Mouse (Mus musculus): ENCODE measurements at regions not wholly inside any gene's neighbourhood (a gene's known extent, or its start where the extent isn't known, plus 50 kb on each side); places are given as distances from the start of the nearest gene placed in this dataset.

DNA sequence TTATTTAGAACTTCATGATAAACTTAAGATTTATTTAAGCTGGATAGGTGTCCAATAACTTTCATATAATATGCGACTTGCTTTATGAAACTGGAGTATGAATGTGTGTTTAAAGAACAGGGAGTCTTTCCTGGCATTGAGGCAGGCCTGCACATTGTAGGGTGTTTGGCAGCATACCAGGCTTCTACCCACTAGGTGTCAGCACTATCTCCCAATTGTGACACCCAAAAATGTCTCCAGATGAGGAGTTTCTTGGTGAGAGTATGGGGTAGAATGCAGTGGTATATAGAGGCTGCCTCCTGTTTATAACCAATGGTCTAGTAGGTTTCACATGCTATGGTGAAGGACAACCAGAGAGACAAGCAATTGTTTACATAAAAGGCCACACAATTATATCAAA is 311.9 kb downstream of the Gpat3 start:
- WGBS, result 53% methylated on average over 1 of the region's 1 CpGs
- H3K4me2 ChIP-seq (ENCODE audit: low read depth, low read length), result no peak overlapping the region
- ATAC-seq (replicated peaks; ENCODE audit: extremely low read depth, insufficient read depth, low FRiP score), result no peak

DNA sequence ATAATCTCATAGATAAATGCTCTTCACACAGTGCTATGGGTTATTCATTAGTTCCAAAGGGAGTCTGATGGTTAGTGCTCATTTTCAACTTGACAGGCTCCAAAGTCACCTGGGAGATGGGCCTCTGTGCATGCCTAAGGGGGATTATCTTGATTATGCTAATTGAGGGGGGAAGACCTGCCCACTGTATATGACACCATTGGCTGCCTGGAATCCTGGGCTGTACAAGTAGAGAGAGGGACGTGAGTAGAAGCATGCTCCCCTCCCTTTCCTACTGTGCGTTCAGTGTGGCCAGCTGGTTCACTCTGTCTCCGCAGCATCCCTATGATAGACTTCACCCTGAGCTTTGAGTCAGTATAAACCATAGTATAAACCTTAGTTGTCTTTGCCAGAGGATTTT is 300.8 kb downstream of the Gpat3 start:
- H3K27ac ChIP-seq (ENCODE audit: low read length), result no peak overlapping the region
- WGBS, result 65% methylated on average over 3 of the region's 3 CpGs
- H3K4me2 ChIP-seq (ENCODE audit: low read depth, low read length), result no peak overlapping the region
- no peak for ATAC-seq (replicated peaks; ENCODE audit: extremely low read depth, insufficient read depth, low FRiP score)
- H3K4me1 ChIP-seq (ENCODE audit: control insufficient read depth, insufficient read depth, low read length), result no peaks in the 10 kb centered on the region
- no peaks in the 10 kb centered on the region for H3K27me3 ChIP-seq (ENCODE audit: control insufficient read depth, insufficient read depth, low read length)
- no peaks in the 10 kb centered on the region for H3K36me3 ChIP-seq (ENCODE audit: control insufficient read depth, insufficient read depth)
- H3K9ac ChIP-seq (ENCODE audit: low read length), result no peak overlapping the region
- H3K9me3 ChIP-seq (replicated peaks; ENCODE audit: control insufficient read depth, low read length), result no peaks in the 10 kb centered on the region
- H3K4me3 ChIP-seq (ENCODE audit: low read length), result no peak overlapping the region

More for the DNA sequence above, 311.9 kb downstream of the Gpat3 start:
- Histone ChIP-seq H3K9me3 (replicated peaks; ENCODE audit: control insufficient read depth, low read length) (no peaks in the 10 kb centered on the region), H3K36me3 (ENCODE audit: control insufficient read depth, insufficient read depth) (no peaks in the 10 kb centered on the region), H3K4me1 (ENCODE audit: control insufficient read depth, insufficient read depth, low read length) (no peaks in the 10 kb centered on the region), H3K9ac (ENCODE audit: low read length) (no peak overlapping the region), H3K4me3 (ENCODE audit: low read length) (no peak overlapping the region), H3K27ac (ENCODE audit: low read length) (no peak overlapping the region), H3K27me3 (ENCODE audit: control insufficient read depth, insufficient read depth, low read length) (no peaks in the 10 kb centered on the region)

GRCm38 (mm10) chr5:101124941-101125453 is 279.5 kb downstream of the Gpat3 start:
- no peaks in the 10 kb centered on the region for H3K27me3 ChIP-seq (ENCODE audit: control insufficient read depth, insufficient read depth, low read length)
- no peak overlapping the region for H3K4me3 ChIP-seq (ENCODE audit: low read length)
- H3K4me2 ChIP-seq (ENCODE audit: low read depth, low read length), result no peak overlapping the region
- WGBS, result 77% methylated on average over 5 of the region's 5 CpGs
- no peak overlapping the region for H3K27ac ChIP-seq (ENCODE audit: low read length)
- ATAC-seq (replicated peaks; ENCODE audit: extremely low read depth, insufficient read depth, low FRiP score), result no peak
- no peaks in the 10 kb centered on the region for H3K9me3 ChIP-seq (replicated peaks; ENCODE audit: control insufficient read depth, low read length)
- H3K4me1 ChIP-seq (ENCODE audit: control insufficient read depth, insufficient read depth, low read length), result peaks cover 8% of the 10 kb centered on the region
- no peaks in the 10 kb centered on the region for H3K36me3 ChIP-seq (ENCODE audit: control insufficient read depth, insufficient read depth)
- no peak overlapping the region for H3K9ac ChIP-seq (ENCODE audit: low read length)

GRCm38 (mm10) chr5:101122914-101123313 is 277.4 kb downstream of the Gpat3 start:
- Histone ChIP-seq H3K27me3 (ENCODE audit: control insufficient read depth, insufficient read depth, low read length) (no peaks in the 10 kb centered on the region), H3K9ac (ENCODE audit: low read length) (no peak overlapping the region), H3K4me2 (ENCODE audit: low read depth, low read length) (no peak overlapping the region), H3K36me3 (ENCODE audit: control insufficient read depth, insufficient read depth) (no peaks in the 10 kb centered on the region), H3K4me3 (ENCODE audit: low read length) (no peak overlapping the region), H3K4me1 (ENCODE audit: control insufficient read depth, insufficient read depth, low read length) (peaks cover 8% of the 10 kb centered on the region), H3K9me3 (replicated peaks; ENCODE audit: control insufficient read depth, low read length) (no peaks in the 10 kb centered on the region), H3K27ac (ENCODE audit: low read length) (no peak overlapping the region)
- 79% methylated on average over 6 of the region's 6 CpGs for WGBS
- ATAC-seq (replicated peaks; ENCODE audit: extremely low read depth, insufficient read depth, low FRiP score), result no peak

DNA sequence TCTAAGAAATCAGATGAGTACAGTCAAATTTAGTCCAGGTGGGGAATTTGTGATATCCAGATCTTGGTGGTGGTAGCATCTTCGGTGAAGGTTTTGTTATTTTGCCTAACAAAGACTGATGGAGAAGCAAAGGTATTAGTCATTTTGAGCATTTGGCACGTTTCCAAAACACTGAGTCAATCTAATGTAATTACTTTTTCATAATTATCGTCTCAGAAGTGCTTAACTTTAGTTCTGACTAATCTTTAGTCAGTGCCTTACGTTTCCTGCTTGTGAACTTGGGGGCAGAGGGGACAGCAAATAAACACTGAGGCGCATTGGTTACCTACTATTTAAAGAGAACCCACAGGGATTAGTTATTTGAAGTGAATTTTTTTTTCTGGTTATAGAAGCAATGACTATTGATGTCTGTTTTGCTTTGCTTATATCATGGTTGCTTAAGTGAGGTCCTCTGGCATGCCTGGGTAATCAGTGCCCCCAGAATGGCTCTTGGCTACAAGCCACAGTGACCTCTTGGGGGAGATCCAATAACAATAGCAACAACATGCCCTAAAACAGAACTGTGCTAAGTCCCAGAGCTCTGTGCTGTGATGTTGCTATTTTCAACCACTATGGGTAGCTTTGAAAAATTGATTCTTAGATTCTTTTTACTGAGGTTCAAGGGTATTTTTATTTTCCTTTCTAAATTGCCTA is 275.1 kb downstream of the Gpat3 start:
- peak overlapping the region; percentile 55 for H3K27ac ChIP-seq (ENCODE audit: low read length)

DNA sequence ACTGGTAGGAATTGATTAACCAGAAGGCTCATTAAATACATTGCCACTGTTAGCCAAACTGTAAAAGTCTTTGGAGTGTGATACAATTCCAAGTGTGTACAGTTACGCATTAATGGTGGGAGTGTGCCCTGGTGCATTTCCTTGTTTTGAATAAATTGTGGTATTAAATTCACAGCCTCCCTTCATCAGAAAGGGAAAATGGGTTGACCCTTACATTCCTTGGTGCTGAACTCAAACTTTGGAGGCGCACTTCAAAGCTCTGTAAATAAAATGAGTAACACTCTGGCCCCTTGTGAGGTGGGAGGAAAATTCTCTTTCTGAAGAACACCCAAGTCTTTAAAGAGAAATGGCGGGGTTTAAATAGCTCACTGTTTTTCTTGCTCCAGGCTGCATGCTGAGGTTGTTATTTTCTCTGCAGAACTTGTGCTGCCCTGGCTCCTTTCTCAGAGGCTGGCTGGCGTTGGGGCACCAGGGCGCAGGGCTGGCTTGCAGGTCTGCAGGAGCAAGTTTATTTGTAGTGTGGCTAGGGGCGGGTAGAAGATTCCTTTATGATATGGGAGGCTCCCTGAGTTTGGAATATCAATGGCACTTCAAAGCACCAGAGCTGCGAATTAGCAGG is 266.7 kb downstream of the Gpat3 start:
- Histone ChIP-seq H3K4me1 (ENCODE audit: control insufficient read depth, insufficient read depth, low read length) (peaks cover 9% of the 10 kb centered on the region; the same call in 1 of the 2 replicates), H3K4me2 (ENCODE audit: low read depth, low read length) (no peak overlapping the region), H3K4me3 (ENCODE audit: low read length) (no peak overlapping the region), H3K27ac (ENCODE audit: low read length) (no peak overlapping the region), H3K9ac (ENCODE audit: low read length) (no peak overlapping the region), H3K27me3 (ENCODE audit: control insufficient read depth, insufficient read depth, low read length) (no peaks in the 10 kb centered on the region), H3K9me3 (replicated peaks; ENCODE audit: control insufficient read depth, low read length) (no peaks in the 10 kb centered on the region), H3K36me3 (ENCODE audit: control insufficient read depth, insufficient read depth) (no peaks in the 10 kb centered on the region)
- no peak for ATAC-seq (replicated peaks; ENCODE audit: extremely low read depth, insufficient read depth, low FRiP score)
- WGBS, result 42% methylated on average over 7 of the region's 7 CpGs

More for the DNA sequence above, 275.1 kb downstream of the Gpat3 start:
- Histone ChIP-seq H3K4me3 (ENCODE audit: low read length) (no peak overlapping the region), H3K9me3 (replicated peaks; ENCODE audit: control insufficient read depth, low read length) (no peaks in the 10 kb centered on the region), H3K9ac (ENCODE audit: low read length) (no peak overlapping the region), H3K36me3 (ENCODE audit: control insufficient read depth, insufficient read depth) (no peaks in the 10 kb centered on the region), H3K4me2 (ENCODE audit: low read depth, low read length) (no peak overlapping the region), H3K4me1 (ENCODE audit: control insufficient read depth, insufficient read depth, low read length) (peaks cover 8% of the 10 kb centered on the region), H3K27me3 (ENCODE audit: control insufficient read depth, insufficient read depth, low read length) (no peaks in the 10 kb centered on the region)
- 31% methylated on average over 5 of the region's 5 CpGs for WGBS
- peak; percentile 76; the same call in 1 of the 2 replicates for ATAC-seq (replicated peaks; ENCODE audit: extremely low read depth, insufficient read depth, low FRiP score)

- ATAC-seq (replicated peaks; ENCODE audit: extremely low read depth, insufficient read depth, low FRiP score), result no peak
- Histone ChIP-seq H3K4me2 (ENCODE audit: low read depth, low read length) (no peak overlapping the region), H3K4me1 (ENCODE audit: control insufficient read depth, insufficient read depth, low read length) (peaks cover 9% of the 10 kb centered on the region; the same call in 1 of the 2 replicates), H3K9me3 (replicated peaks; ENCODE audit: control insufficient read depth, low read length) (no peaks in the 10 kb centered on the region), H3K27ac (ENCODE audit: low read length) (peak overlapping the region; percentile 15; the same call in 1 of the 2 replicates), H3K4me3 (ENCODE audit: low read length) (no peak overlapping the region), H3K36me3 (ENCODE audit: control insufficient read depth, insufficient read depth) (no peaks in the 10 kb centered on the region), H3K27me3 (ENCODE audit: control insufficient read depth, insufficient read depth, low read length) (no peaks in the 10 kb centered on the region), H3K9ac (ENCODE audit: low read length) (no peak overlapping the region)
- WGBS, result 33% methylated on average over 4 of the region's 4 CpGs
These were observed 266.1 kb downstream of the Gpat3 start for GRCm38 (mm10) chr5:101111619-101112018.

DNA sequence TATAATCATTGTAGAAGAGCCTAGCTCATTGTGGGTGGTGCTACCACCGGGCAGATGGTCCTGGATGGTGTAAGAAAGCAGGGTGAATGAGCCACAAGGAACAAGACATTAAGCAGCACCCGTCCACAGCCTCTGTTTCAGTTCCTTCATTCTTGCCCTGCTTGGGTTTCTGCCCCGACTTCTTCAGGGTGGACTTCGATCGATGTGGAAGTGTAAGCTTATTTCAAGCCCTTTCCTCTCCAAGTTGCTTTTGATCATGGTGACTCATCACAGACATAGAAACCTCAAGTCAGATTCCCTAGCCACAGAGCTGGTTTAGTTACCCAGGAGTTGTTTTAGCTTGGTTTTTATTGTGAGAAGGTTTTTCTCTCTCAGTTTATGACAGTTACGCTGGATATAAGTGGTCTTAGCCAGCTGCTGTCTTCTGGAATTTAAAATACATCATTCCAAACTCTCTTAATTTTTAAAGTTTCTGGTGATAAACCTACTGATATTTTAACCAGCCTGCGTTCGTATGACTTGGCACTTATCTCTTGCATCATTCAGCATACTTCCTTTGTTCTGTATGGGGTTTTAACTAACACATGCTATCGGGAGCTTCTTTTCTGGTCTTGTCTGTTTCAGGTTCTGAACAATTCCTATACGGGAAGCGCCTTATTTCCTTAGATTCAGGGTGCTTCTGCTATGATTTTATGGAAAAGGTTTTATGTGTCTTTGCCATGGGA is 255.6 kb downstream of the Gpat3 start:
- H3K27ac ChIP-seq (ENCODE audit: low read length), result no peak overlapping the region
- H3K4me2 ChIP-seq (ENCODE audit: low read depth, low read length), result no peak overlapping the region
- H3K4me3 ChIP-seq (ENCODE audit: low read length), result no peak overlapping the region
- no peaks in the 10 kb centered on the region for H3K27me3 ChIP-seq (ENCODE audit: control insufficient read depth, insufficient read depth, low read length)
- no peak overlapping the region for H3K9ac ChIP-seq (ENCODE audit: low read length)
- H3K9me3 ChIP-seq (replicated peaks; ENCODE audit: control insufficient read depth, low read length), result no peaks in the 10 kb centered on the region
- ATAC-seq (replicated peaks; ENCODE audit: extremely low read depth, insufficient read depth, low FRiP score), result no peak
- WGBS, result 66% methylated on average over 11 of the region's 11 CpGs
- no peaks in the 10 kb centered on the region for H3K4me1 ChIP-seq (ENCODE audit: control insufficient read depth, insufficient read depth, low read length)
- no peaks in the 10 kb centered on the region for H3K36me3 ChIP-seq (ENCODE audit: control insufficient read depth, insufficient read depth)

Measured in heart, embryonic 16.5 days (tissue).